Mouse (Mus musculus) retina, embryonic 14.5 days (tissue): ENCODE measurements at regions not wholly inside any gene's neighbourhood (a gene's known extent, or its start where the extent isn't known, plus 50 kb on each side); places are given as distances from the start of the nearest gene placed in this dataset.

Experiments used
- DNase-seq: peaks from one replicate; pipeline ENCODE4 v3.0.0-alpha.2; 2015; ENCODE audit warnings: low spot score

DNA sequence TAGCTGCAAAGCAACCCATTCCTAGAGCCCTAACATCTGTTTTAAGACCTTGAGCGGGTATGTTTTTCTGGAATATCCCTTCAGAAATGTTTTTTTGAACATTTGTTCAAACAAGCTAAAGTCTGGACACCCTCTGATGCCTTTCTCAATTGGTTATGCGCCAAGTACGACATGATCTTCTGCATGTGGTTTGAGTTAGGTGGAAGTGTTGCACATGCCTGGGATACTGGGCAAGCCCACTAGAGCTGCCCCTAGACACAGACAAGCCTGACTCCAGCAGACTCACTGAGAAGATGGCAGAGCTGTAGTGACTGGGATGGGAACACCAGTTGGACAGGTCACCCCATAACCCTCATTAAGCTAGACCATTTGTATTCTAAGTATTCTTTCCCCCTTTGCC is 153.2 kb upstream of the Cypt2 start:
- DNase-seq, result no peak

DNA sequence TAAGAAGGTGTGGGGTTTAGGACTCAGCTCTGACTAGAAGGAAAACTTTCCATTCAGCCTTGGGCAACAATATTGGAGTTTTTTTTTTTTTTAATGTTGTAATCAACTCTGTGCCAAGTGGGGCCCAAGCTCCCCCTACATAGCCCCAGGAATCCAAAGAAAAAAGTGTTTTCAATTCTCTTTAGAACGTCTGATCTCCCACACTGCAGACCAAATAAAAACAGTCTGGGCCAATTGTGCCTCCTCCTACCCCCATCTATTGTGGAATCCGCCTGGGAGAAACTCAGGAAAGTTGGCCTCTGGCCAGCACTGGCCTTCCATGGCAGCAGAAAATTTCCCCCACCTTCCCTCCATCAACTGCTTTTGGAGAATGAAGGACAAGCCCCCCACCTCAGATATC is 133.3 kb upstream of the Cypt2 start:
- no peak for DNase-seq

DNA sequence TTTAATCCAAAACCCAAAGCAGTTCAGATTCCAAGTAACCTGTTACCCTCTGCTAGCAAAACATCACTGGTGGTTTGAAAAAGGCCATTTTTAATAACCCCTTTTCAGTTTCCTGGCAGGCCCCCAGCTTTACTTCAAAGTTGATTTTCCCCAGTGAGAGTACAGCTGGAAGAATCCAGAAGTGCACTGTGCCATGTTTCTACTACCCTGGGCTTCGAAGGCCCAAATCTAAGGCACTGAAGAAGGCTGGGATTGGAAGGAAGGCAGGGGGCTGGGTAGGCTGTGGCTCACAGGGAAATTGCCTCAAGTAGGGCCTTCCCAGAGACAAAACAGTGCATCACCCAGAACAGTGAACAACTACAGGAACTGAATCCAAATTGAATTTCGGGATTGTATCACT is 131.6 kb upstream of the Cypt2 start:
- no peak for DNase-seq

DNA sequence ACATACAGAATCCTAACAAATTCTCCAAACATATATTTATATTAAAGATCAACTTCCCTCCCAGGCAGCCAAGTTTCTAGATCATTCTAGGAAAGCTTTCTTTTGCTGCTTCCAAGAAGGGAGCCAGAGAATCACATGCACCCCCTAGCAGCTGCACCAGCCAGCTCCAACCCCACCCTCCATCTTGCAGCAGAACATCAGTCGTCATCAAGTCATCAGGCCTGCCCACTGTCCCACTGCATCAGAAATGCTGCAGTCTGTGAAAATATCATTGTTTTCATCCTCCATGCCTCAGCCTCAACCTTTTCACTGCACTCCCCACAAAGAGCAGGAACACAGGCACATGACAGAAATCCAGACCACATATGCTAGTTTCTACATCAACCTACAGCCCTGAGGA is 109.1 kb upstream of the Cypt2 start:
- DNase-seq, result peak; percentile 1

DNA sequence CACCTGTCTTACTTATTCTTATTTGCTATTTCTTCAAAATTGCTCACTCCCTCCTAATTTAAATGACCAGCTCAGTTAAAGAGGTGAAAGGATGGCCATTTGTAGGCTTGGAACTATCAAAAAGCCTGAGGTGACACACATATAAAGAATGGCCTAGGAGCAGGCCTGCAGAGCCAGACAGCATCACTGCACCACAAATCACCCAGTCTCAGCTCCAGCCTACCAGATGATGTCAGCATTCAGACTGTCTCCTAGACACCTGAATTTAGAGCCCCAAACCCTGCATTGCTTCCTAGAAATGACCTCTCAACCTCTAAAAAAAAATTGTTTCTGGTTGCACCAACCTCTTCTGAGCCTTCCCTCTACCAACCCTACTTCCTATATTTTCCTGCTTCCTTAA is 108.5 kb upstream of the Cypt2 start:
- DNase-seq, result peak; percentile 9

DNA sequence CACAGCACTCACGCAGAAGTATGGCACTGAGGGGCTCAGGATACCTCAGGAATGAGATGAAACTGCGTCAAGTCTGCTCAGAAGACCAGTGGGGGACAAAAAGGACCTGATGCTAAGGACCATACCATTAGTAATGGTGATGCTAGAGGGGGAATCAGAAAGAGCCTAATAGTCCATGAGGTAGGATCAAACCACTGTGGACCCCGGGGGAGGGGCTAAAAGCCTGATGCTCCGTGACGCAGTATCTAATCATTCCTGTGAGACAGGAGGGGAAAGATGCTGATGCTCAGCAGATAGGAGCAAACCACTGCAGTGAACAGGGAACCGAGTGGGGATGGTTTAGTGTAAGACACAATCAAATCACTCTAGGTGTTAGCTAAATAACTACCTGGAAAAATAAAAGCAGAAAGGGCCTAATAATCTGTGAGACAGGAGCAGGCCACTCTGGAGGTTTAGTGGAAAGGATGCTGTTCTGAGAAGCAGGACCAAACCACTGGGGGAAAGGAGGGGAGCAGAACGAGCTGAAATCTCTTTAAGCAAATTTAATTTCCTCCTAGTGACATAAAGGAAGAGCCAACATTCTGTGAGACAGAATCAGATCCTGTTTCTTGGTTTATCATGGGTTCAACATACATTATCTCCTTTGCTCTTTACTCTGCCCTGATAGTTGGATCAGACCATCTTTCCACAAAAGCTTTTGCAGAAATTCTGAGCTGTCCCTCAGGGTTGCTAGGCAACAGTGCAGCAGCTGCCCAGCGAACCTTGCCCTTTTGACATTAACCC is 107.7 kb upstream of the Cypt2 start:
- peak; percentile 90 for DNase-seq

DNA sequence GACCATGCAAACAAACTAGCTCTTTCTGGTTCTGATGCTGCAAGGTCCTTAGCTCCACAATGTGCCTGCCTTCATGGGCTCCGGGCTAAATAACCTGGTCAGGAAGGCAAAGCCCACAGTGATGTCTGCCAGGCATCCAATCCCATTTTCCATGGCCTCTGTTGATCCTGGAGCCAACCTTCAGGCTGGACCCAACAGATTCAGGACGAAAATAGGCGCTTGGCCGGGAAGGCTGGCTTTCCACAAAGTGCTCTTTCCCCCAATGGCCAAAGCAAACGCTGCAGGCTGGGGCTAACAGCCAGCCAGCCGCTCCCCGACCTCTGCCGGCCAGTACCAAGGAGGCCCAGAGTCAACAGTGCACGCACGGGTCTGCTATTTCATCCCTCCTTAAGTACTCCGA is 106.3 kb upstream of the Cypt2 start:
- DNase-seq, result peak; percentile 1

DNA sequence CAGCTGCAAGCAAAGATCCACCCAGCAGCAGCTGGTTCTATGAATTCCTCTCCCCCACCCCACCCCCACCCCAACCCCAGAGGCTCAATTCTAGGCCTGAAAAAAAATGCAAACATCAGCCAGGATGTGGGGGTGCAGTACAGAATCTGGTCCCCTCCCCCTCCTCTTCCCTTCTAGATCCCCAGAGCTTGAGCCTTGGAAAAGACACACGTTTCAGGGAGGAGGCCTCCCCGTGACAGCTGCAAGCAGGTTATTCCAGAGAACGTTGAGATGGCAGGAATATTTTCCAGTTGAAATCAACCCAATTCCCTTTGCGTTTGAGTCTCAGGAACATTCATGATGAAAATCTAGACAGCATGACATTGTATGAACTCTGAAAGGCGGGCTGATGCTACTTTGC is 86.2 kb upstream of the Cypt2 start:
- no peak for DNase-seq

DNA sequence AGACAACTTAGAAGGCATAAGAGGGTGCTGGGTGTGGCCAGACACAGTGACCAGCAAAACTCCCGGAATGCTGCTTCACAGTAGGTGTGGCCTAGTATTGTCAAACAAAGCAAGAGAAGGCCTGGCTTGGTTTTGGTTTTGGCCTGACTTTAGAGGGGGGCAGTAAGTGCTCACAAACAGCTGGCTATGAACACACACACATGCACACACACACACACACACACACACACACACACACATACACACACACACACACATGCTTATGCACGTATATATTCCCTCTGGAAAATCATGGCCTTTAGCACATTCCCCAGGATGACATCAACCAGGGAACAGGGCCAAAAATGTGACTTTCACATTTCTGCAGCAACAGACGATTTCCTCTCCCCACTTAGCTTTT is 78.6 kb upstream of the Cypt2 start:
- no peak for DNase-seq
